Mouse (Mus musculus): ENCODE results near the gene Col5a1. TPM values are rescaled to one million over a fixed set of nuclear protein-coding genes. Genes with fewer than 3 reads are reported as not detected.

Col5a1 gene
- polyA plus RNA-seq, 1 experiment from 2014 or later = 38.8 TPM

DNA sequence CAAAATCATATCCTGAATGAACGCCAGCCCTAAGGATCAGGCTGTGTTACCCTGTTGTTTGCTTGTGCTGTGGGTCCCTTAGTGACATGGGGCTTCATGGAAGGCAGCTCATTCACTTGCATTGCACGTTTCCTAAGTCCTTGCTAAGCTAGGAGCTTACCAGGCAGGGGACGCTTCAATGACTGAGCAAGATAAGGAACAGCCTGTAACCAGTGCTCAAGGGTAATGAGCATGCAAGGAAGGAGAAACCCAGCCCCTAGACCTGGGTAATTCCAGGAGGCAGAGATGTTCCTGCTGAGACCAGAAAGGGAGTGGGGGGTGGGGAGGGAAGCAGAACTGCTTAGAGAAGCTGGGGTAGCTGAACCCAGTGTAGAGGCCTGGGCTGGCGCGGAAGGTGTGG, 107.2 kb downstream of the Col5a1 start:
- no peak overlapping the region for H3K9ac ChIP-seq (ENCODE audit: low read depth, low read length)
- ATAC-seq (replicated peaks; ENCODE audit: insufficient number of reproducible peaks, low FRiP score, low TSS enrichment) = 0 out of 2 replicates have a peak, but pooled peaks have one; percentile 35
- H3K4me1 ChIP-seq (ENCODE audit: control insufficient read depth, insufficient read depth, low read length) = peaks cover 3% of the 10 kb centered on the region; the same call in 1 of the 2 replicates
- no peaks in the 10 kb centered on the region for H3K27me3 ChIP-seq (ENCODE audit: control insufficient read depth, insufficient read depth, low read length)
- H3K27ac ChIP-seq (ENCODE audit: low read depth, low read length) = no peak overlapping the region
- no peak overlapping the region for H3K4me2 ChIP-seq
- no peaks in the 10 kb centered on the region for H3K9me3 ChIP-seq (replicated peaks; ENCODE audit: control insufficient read depth, low read length)
- no peak overlapping the region for H3K4me3 ChIP-seq (ENCODE audit: low read depth, low read length)
- 55% methylated on average over 5 of the region's 5 CpGs for WGBS (ENCODE audit: insufficient replicate concordance)
- H3K36me3 ChIP-seq (ENCODE audit: control insufficient read depth, insufficient read depth, low read length) = peaks cover 2% of the 10 kb centered on the region; the same call in 1 of the 2 replicates

DNA sequence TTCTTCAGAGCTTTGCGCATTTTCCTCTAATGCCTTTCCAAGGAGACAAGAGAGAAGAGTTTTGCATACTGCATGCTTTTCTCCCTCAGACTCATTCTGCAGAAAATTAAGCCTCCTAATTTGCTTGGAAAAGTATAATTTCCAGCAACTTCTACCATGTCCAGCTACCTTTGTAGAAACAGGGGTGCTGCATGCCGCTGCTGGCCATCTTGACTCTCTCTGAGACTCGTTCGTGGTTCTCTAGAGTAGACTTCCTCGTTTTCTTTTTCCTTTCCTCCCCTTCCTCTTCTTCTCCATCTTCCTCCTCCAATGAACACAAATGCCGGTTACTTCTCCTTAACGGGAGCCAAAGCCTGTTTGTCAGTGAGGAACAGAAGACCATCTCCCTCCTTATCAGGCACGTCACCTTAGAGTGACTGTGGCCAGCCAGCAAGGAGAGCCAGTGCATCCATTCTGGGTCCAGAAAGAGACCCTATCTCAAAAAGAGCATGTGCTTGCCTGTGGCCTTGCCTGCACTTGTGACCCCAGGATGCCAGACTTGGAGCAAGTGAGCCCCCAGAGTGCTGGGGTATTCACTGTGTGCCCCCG, 113.9 kb downstream of the Col5a1 start:
- peak overlapping the region; percentile 55; the same call in 1 of the 2 replicates for H3K27ac ChIP-seq (ENCODE audit: low read depth, low read length)
- H3K9ac ChIP-seq (ENCODE audit: low read depth, low read length) = peak overlapping the region; percentile 39; the same call in 1 of the 2 replicates
- no peak overlapping the region for H3K4me3 ChIP-seq (ENCODE audit: low read depth, low read length)
- H3K36me3 ChIP-seq (ENCODE audit: control insufficient read depth, insufficient read depth, low read length) = peaks cover 8% of the 10 kb centered on the region; the same call in 1 of the 2 replicates
- WGBS (ENCODE audit: insufficient replicate concordance) = 75% methylated on average over 9 of the region's 9 CpGs
- ATAC-seq (replicated peaks; ENCODE audit: insufficient number of reproducible peaks, low FRiP score, low TSS enrichment) = peak; percentile 53; the same call in 1 of the 2 replicates
- H3K27me3 ChIP-seq (ENCODE audit: control insufficient read depth, insufficient read depth, low read length) = no peaks in the 10 kb centered on the region
- no peaks in the 10 kb centered on the region for H3K9me3 ChIP-seq (replicated peaks; ENCODE audit: control insufficient read depth, low read length)
- H3K4me2 ChIP-seq = peak overlapping the region; percentile 27; the same call in 1 of the 2 replicates
- peaks cover 3% of the 10 kb centered on the region for H3K4me1 ChIP-seq (ENCODE audit: control insufficient read depth, insufficient read depth, low read length)

DNA sequence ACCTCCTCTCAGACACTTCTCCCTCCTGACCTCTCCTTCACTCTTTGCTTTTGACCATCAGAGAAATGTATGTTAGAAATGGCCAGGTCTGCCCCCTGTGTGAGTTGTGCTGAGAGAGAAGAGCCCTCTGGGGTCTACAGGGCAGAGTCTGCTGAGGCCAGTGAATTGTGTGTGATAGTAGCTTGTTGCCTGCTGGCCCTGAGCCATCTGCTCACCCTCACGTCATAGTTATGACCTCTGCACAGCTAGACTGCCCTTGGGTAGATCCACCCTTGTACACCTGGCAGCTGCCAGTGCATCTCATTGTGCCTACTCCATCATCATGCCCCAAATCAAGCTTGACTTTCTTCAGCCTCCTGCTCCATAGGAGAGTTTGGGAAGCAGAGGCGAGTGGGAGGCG, 114.4 kb downstream of the Col5a1 start:
- H3K9ac ChIP-seq (ENCODE audit: low read depth, low read length) = peak overlapping the region; percentile 39; the same call in 1 of the 2 replicates
- no peaks in the 10 kb centered on the region for H3K27me3 ChIP-seq (ENCODE audit: control insufficient read depth, insufficient read depth, low read length)
- H3K4me3 ChIP-seq (ENCODE audit: low read depth, low read length) = no peak overlapping the region
- H3K4me2 ChIP-seq = no peak overlapping the region
- peaks cover 8% of the 10 kb centered on the region; the same call in 1 of the 2 replicates for H3K36me3 ChIP-seq (ENCODE audit: control insufficient read depth, insufficient read depth, low read length)
- ATAC-seq (replicated peaks; ENCODE audit: insufficient number of reproducible peaks, low FRiP score, low TSS enrichment) = no peak
- H3K4me1 ChIP-seq (ENCODE audit: control insufficient read depth, insufficient read depth, low read length) = peaks cover 7% of the 10 kb centered on the region
- H3K27ac ChIP-seq (ENCODE audit: low read depth, low read length) = peak overlapping the region; percentile 55; the same call in 1 of the 2 replicates
- no peaks in the 10 kb centered on the region for H3K9me3 ChIP-seq (replicated peaks; ENCODE audit: control insufficient read depth, low read length)
- 72% methylated on average over 3 of the region's 3 CpGs for WGBS (ENCODE audit: insufficient replicate concordance)

DNA sequence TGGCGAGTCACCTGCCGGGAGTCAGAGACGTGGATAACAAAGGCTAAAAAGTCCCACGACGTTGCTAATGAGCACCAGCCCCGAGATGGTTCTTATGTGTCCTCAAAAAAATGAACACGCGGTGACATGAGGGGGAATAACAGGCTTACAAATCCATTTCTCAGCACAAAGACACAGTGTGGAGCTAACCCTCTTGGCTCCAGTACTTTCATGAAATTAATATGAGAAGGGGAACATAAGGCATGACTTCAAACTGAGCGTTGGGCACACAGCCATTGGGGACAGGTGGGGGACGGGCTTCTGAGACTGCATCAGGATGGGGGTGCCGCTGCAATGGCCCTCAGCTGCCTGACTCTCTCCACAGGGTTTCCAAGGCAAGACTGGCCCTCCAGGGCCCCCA, 115.0 kb downstream of the Col5a1 start:
- no peaks in the 10 kb centered on the region for H3K27me3 ChIP-seq (ENCODE audit: control insufficient read depth, insufficient read depth, low read length)
- H3K36me3 ChIP-seq (ENCODE audit: control insufficient read depth, insufficient read depth, low read length) = peaks cover 8% of the 10 kb centered on the region; the same call in 1 of the 2 replicates
- H3K4me2 ChIP-seq = no peak overlapping the region
- no peak overlapping the region for H3K4me3 ChIP-seq (ENCODE audit: low read depth, low read length)
- WGBS (ENCODE audit: insufficient replicate concordance) = 89% methylated on average over 11 of the region's 11 CpGs
- no peak for ATAC-seq (replicated peaks; ENCODE audit: insufficient number of reproducible peaks, low FRiP score, low TSS enrichment)
- H3K9me3 ChIP-seq (replicated peaks; ENCODE audit: control insufficient read depth, low read length) = no peaks in the 10 kb centered on the region
- no peak overlapping the region for H3K27ac ChIP-seq (ENCODE audit: low read depth, low read length)
- peaks cover 7% of the 10 kb centered on the region for H3K4me1 ChIP-seq (ENCODE audit: control insufficient read depth, insufficient read depth, low read length)
- no peak overlapping the region for H3K9ac ChIP-seq (ENCODE audit: low read depth, low read length)

GRCm38 (mm10) chr2:28005187-28005586, 119.0 kb downstream of the Col5a1 start:
- WGBS (ENCODE audit: insufficient replicate concordance) = 50% methylated on average over 4 of the region's 4 CpGs
- Histone ChIP-seq H3K4me2 (no peak overlapping the region), H3K4me3 (ENCODE audit: low read depth, low read length) (no peak overlapping the region), H3K9ac (ENCODE audit: low read depth, low read length) (no peak overlapping the region), H3K36me3 (ENCODE audit: control insufficient read depth, insufficient read depth, low read length) (0 out of 2 replicates have a peak, but pooled peaks cover 4% of the 10 kb centered on the region), H3K9me3 (replicated peaks; ENCODE audit: control insufficient read depth, low read length) (no peaks in the 10 kb centered on the region), H3K4me1 (ENCODE audit: control insufficient read depth, insufficient read depth, low read length) (peaks cover 19% of the 10 kb centered on the region), H3K27me3 (ENCODE audit: control insufficient read depth, insufficient read depth, low read length) (no peaks in the 10 kb centered on the region), H3K27ac (ENCODE audit: low read depth, low read length) (no peak overlapping the region)
- peak; percentile 85 for ATAC-seq (replicated peaks; ENCODE audit: insufficient number of reproducible peaks, low FRiP score, low TSS enrichment)

GRCm38 (mm10) chr2:28008261-28008660, 122.0 kb downstream of the Col5a1 start:
- ATAC-seq (replicated peaks; ENCODE audit: insufficient number of reproducible peaks, low FRiP score, low TSS enrichment) = no peak
- Histone ChIP-seq H3K4me1 (ENCODE audit: control insufficient read depth, insufficient read depth, low read length) (peaks cover 19% of the 10 kb centered on the region), H3K9ac (ENCODE audit: low read depth, low read length) (no peak overlapping the region), H3K27me3 (ENCODE audit: control insufficient read depth, insufficient read depth, low read length) (no peaks in the 10 kb centered on the region; the same call in 1 of the 2 replicates), H3K4me2 (no peak overlapping the region), H3K4me3 (ENCODE audit: low read depth, low read length) (no peak overlapping the region), H3K36me3 (ENCODE audit: control insufficient read depth, insufficient read depth, low read length) (peaks cover 4% of the 10 kb centered on the region; the same call in 1 of the 2 replicates), H3K27ac (ENCODE audit: low read depth, low read length) (no peak overlapping the region; the same call in 1 of the 2 replicates), H3K9me3 (replicated peaks; ENCODE audit: control insufficient read depth, low read length) (no peaks in the 10 kb centered on the region)
- WGBS (ENCODE audit: insufficient replicate concordance) = 57% methylated on average over 4 of the region's 4 CpGs

DNA sequence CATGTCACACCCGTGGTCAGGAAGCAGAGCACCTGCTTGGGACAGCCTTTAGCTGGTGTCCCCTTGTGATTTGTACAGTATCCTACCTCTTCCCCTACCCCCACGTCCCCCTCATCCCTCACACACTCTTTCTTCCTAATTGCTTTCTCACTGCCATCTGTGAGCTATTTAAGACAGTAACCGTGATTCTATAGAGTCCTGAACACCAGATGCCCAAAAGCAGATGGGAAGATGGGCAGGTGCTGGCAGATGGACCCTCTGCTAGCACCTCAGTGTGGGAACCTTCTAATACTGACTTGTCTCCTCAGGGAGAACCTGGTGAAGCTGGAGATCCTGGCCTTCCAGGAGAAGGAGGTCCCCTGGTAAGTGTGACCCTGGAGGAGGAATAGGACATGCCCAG, 126.1 kb downstream of the Col5a1 start:
- H3K36me3 ChIP-seq (ENCODE audit: control insufficient read depth, insufficient read depth, low read length) = peaks cover 12% of the 10 kb centered on the region; the same call in 1 of the 2 replicates

DNA sequence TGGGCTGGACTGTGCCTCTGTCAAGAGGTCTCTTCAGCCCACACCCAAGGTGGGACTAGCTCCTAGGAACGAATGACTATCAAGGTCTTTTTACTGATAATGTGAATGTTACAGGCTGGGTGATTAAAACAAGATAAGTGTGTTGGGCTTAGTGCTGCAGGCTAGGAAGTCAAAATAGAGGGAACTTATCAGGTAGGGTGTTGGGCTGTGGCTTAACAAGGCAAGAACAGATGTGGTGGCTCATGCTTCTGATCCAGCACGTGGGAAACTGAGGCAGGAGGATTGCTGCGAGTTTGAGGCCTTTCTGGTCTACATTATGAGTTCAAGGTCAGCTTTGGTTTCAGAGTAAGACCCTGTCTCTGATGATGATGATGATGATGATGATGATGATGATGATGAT, 128.6 kb downstream of the Col5a1 start:
- Histone ChIP-seq H3K9ac (ENCODE audit: low read depth, low read length) (no peak overlapping the region), H3K4me2 (no peak overlapping the region), H3K4me1 (ENCODE audit: control insufficient read depth, insufficient read depth, low read length) (no peaks in the 10 kb centered on the region), H3K36me3 (ENCODE audit: control insufficient read depth, insufficient read depth, low read length) (peaks cover 14% of the 10 kb centered on the region; the same call in 1 of the 2 replicates), H3K4me3 (ENCODE audit: low read depth, low read length) (no peak overlapping the region), H3K27me3 (ENCODE audit: control insufficient read depth, insufficient read depth, low read length) (no peaks in the 10 kb centered on the region; the same call in 1 of the 2 replicates), H3K9me3 (replicated peaks; ENCODE audit: control insufficient read depth, low read length) (no peaks in the 10 kb centered on the region), H3K27ac (ENCODE audit: low read depth, low read length) (no peak overlapping the region)
- ATAC-seq (replicated peaks; ENCODE audit: insufficient number of reproducible peaks, low FRiP score, low TSS enrichment) = no peak
- 62% methylated on average over 3 of the region's 3 CpGs for WGBS (ENCODE audit: insufficient replicate concordance)

More for the DNA sequence above, 126.1 kb downstream of the Col5a1 start:
- no peak for ATAC-seq (replicated peaks; ENCODE audit: insufficient number of reproducible peaks, low FRiP score, low TSS enrichment)
- Histone ChIP-seq H3K27me3 (ENCODE audit: control insufficient read depth, insufficient read depth, low read length) (no peaks in the 10 kb centered on the region; the same call in 1 of the 2 replicates), H3K4me3 (ENCODE audit: low read depth, low read length) (no peak overlapping the region), H3K9me3 (replicated peaks; ENCODE audit: control insufficient read depth, low read length) (no peaks in the 10 kb centered on the region), H3K9ac (ENCODE audit: low read depth, low read length) (no peak overlapping the region), H3K27ac (ENCODE audit: low read depth, low read length) (no peak overlapping the region), H3K4me2 (no peak overlapping the region), H3K4me1 (ENCODE audit: control insufficient read depth, insufficient read depth, low read length) (peaks cover 12% of the 10 kb centered on the region; the same call in 1 of the 2 replicates)
- 85% methylated on average over 3 of the region's 3 CpGs for WGBS (ENCODE audit: insufficient replicate concordance)

Measured in heart, embryonic 11.5 days (tissue).